Mouse (Mus musculus) intestine, postnatal 0 days (tissue): ENCODE measurements around the gene Serpinh1. TPM values are rescaled to one million over a fixed set of nuclear protein-coding genes. Genes with fewer than 3 reads are reported as not detected.
"Not testable (repeated sequence)": the region's sequence is repeated elsewhere in the genome, so short reads cannot be mapped to it uniquely, and the experiment has no call there.

Experiments
- ATAC-seq: fragments of 200-750 bp; cut with Nextera tagmentation; 2 replicates; pipeline ENCODE4 v1.8.0; 2017; ENCODE audit warnings: mild to moderate bottlenecking, moderate TSS enrichment, moderate library complexity
- H3K27ac ChIP-seq: fragments of 300-500 bp; sonication (generic); 2 replicates; pipeline ENCODE4 v1.5.1; 2014; ENCODE audit warnings: mild to moderate bottlenecking, low read depth, low read length, moderate library complexity
- H3K27me3 ChIP-seq: fragments of 300-500 bp; sonication (generic); replicated peaks from 2 replicates; pipeline ENCODE4 v1.6.1; 2014; ENCODE audit warnings: low read length, mixed read lengths; ENCODE audit not compliant: control insufficient read depth, insufficient read depth
- H3K36me3 ChIP-seq: fragments of 300-500 bp; sonication (generic); 2 replicates; pipeline ENCODE4 v1.6.1; 2014; ENCODE audit warnings: mild to moderate bottlenecking, moderate library complexity; ENCODE audit not compliant: control insufficient read depth, insufficient read depth
- H3K4me1 ChIP-seq: fragments of 300-500 bp; sonication (generic); replicated peaks from 2 replicates; pipeline ENCODE4 v1.6.1; 2014; ENCODE audit warnings: antibody characterized with exemption, low read length, mixed read lengths; ENCODE audit not compliant: control insufficient read depth, insufficient read depth
- H3K4me2 ChIP-seq: fragments of 300-500 bp; sonication (generic); replicated peaks from 2 replicates; pipeline ENCODE4 v1.6.1; 2014; ENCODE audit warnings: low read depth, mild to moderate bottlenecking, moderate library complexity
- H3K4me3 ChIP-seq: fragments of 300-500 bp; sonication (generic); 2 replicates; pipeline ENCODE4 v1.5.1; 2014; ENCODE audit warnings: low read depth, low read length
- H3K9ac ChIP-seq: fragments of 300-500 bp; sonication (generic); 2 replicates; pipeline ENCODE4 v1.6.1; 2014; ENCODE audit warnings: mild to moderate bottlenecking, low read depth, low read length
- H3K9me3 ChIP-seq: fragments of 300-500 bp; sonication (generic); 2 replicates; pipeline ENCODE4 v1.6.1; 2016; ENCODE audit warnings: mixed run types; ENCODE audit not compliant: control insufficient read depth
- CTCF ChIP-seq: sonication (generic); IDR thresholded peaks from 2 replicates; pipeline ENCODE4 v1.5.1; 2016; ENCODE audit warnings: low read depth, mild to moderate bottlenecking, control low read depth, antibody characterized with exemption, moderate library complexity
- WGBS: fragments of 180-500 bp; shearing (Covaris S2); extraction: QIAGEN DNeasy Blood & Tissue Kit; methylation state at CpG from one replicate; pipeline ENCODE4 v1.1.7; 2014; 5-methylcytosine and 5-hydroxymethylcytosine counted together
- polyA plus RNA-seq: library from polyadenylated mRNA; unstranded; fragments of >200 nt; fragmentation: Nextera tagmentation; extraction: Ambion mirVana; gene quantifications from 2 replicates; pipeline ENCODE4 v1.2.1, GENCODE M21; 2015

Serpinh1 gene
- polyA plus RNA-seq, 1 experiment from 2014 or later, result 204 TPM

DNA sequence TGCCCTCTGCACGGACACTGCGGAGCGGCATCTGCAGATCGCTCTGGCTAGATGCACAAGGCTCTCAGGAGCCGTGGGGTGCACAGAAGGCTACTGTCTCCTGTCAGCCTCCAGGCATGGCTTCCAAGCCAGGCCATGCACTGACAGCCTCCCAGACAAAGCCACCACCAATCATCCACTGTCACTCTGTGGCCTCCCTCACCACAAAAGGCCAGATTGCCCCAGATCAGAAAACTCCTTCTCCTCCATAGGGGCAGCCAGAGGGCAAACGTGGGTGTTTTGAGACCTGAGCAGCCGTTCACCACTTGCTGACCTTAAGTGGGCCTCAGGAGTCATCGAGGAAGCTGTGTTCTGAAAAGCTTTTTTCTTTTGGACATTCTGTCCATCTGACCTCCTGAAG is 25.8 kb upstream of the Serpinh1 start:
- no peak for ATAC-seq
- H3K36me3 ChIP-seq, result no peaks in the 10 kb centered on the region
- TF ChIP-seq CTCF, result no peak
- no peak overlapping the region for H3K9ac ChIP-seq
- no peak overlapping the region for H3K4me3 ChIP-seq
- peaks cover 11% of the 10 kb centered on the region; the same call in 1 of the 2 replicates for H3K4me1 ChIP-seq
- no peak overlapping the region for H3K4me2 ChIP-seq
- H3K27ac ChIP-seq, result no peak overlapping the region
- H3K9me3 ChIP-seq, result no peaks in the 10 kb centered on the region
- H3K27me3 ChIP-seq, result no peaks in the 10 kb centered on the region
- WGBS, result 77% methylated on average over 8 of the region's 8 CpGs

DNA sequence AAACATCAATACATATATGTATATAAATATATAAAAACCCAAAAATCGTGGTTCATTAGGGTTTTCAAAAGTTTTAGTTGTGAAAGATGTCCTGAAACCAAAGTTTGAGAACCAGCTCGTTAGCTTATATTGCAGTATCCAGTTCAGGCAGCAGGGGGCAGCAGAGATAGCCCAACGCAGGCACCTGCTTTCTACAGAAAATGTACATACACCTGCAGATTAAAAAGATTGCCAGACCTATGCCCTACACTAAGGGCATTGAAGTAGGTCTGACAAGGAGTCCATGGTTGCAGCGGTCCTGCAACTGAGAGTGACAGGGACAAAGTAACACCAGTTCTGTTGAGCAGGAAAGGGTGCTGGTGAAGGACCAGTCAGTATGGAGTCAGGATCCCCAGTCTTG is 22.4 kb upstream of the Serpinh1 start:
- no peak overlapping the region for H3K27ac ChIP-seq
- no peaks in the 10 kb centered on the region for H3K4me1 ChIP-seq
- no peaks in the 10 kb centered on the region for H3K36me3 ChIP-seq
- TF ChIP-seq CTCF, result peak; percentile 91
- 5% methylated on average over 4 of the region's 4 CpGs for WGBS
- no peaks in the 10 kb centered on the region for H3K9me3 ChIP-seq
- 0 out of 2 replicates have a peak, but pooled peaks have one; percentile 32 for ATAC-seq
- no peak overlapping the region for H3K4me3 ChIP-seq
- no peak overlapping the region for H3K9ac ChIP-seq
- no peaks in the 10 kb centered on the region for H3K27me3 ChIP-seq
- H3K4me2 ChIP-seq, result no peak overlapping the region

DNA sequence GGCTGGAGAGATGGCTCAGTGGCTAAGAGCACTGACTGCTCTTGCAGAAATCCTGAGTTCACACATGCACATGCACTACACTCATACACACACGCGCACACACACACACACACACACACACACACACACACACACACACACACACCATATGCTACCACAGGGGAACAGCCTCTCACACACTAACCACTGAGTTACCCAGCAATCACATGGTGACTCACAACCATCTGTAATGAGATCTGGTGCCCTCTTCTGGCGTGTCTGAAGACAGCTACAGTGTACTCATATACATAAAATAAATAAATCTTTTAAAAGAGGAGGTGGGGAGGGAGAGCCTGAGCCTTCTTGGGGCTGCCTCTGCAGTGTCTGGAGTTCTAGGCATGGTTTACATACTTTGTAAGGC is 21.3 kb upstream of the Serpinh1 start:
- H3K4me2 ChIP-seq, H3K9me3 ChIP-seq, ATAC-seq, H3K27me3 ChIP-seq, H3K36me3 ChIP-seq, H3K9ac ChIP-seq, H3K4me3 ChIP-seq, H3K27ac ChIP-seq, H3K4me1 ChIP-seq: not testable (repeated sequence)
- 41% methylated on average over 3 of the region's 3 CpGs for WGBS
- TF ChIP-seq CTCF, result peak; percentile 65

DNA sequence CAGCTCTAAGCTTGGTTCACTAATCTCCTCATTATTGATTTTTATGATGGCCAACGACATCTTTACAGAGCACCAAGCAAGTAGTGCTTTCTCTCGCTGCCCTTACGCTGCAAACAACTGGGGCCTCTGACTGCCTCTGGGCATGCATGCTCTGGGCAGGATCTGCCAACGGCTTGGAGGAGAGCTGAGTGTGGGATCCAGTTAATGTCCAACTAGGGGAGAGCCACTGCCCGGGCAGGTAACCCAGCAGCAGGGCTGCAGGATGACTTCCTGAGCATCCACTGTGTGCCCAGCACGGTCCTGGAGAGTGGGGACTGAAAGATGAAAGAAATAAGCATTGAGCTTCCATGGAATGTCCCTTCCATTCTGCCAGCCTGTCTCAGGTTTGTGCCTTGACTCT is 13.7 kb upstream of the Serpinh1 start:
- Histone ChIP-seq H3K4me2 (no peak overlapping the region), H3K36me3 (no peaks in the 10 kb centered on the region), H3K4me3 (no peak overlapping the region), H3K27me3 (no peaks in the 10 kb centered on the region), H3K27ac (no peak overlapping the region), H3K9me3 (no peaks in the 10 kb centered on the region), H3K4me1 (no peaks in the 10 kb centered on the region), H3K9ac (no peak overlapping the region)
- no peak for ATAC-seq
- WGBS, result 43% methylated on average over 6 of the region's 6 CpGs
- TF ChIP-seq CTCF, result no peak

DNA sequence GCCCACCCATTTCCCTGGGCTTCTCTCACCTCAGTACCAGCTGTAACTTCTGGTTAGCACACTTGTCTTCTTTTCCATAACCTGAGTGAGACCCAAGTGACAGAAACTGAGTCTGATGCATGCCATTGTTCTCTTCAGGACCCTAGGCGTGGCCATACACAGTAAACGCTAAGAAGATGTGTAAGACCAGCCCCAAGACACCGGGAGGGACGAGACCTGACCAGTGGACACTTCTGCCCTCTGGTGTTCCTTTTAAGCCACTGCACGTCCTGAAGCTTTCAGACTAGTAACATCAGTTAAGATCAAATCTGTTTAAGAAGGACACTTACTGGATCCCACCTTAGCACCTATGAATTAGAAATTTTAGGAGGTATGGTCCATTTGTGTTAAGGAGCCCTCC is 12.0 kb upstream of the Serpinh1 start:
- Histone ChIP-seq H3K36me3 (no peaks in the 10 kb centered on the region), H3K27me3 (no peaks in the 10 kb centered on the region), H3K9me3 (no peaks in the 10 kb centered on the region), H3K4me2 (no peak overlapping the region), H3K9ac (no peak overlapping the region), H3K4me1 (no peaks in the 10 kb centered on the region), H3K4me3 (no peak overlapping the region), H3K27ac (no peak overlapping the region)
- 0% methylated on average over 5 of the region's 5 CpGs for WGBS
- peak; percentile 97 for TF ChIP-seq CTCF
- ATAC-seq, result no peak

DNA sequence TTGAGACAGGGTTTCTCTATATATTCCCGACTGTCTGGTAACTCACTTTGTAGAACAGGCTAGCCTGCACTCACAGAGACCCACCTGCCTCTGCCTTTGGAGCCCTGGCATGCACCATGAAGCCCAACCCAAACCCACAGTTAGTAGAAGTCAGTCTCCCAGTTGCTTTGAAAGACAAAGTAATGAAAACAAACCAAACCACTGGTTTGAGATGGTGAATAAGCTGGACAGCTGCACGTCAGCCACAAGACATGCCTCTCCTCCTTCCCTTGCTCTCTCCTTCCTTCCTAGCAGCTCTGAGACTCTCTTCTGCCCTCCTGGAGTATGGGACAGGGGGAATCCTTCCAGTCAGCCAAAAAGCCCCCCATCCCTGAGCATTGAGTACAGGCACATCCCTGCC is 9.1 kb upstream of the Serpinh1 start:
- Histone ChIP-seq H3K27me3 (no peaks in the 10 kb centered on the region), H3K4me1 (peaks cover 5% of the 10 kb centered on the region; the same call in 1 of the 2 replicates), H3K9me3 (no peaks in the 10 kb centered on the region), H3K36me3 (no peaks in the 10 kb centered on the region), H3K4me3 (no peak overlapping the region), H3K9ac (no peak overlapping the region), H3K4me2 (no peak overlapping the region), H3K27ac (no peak overlapping the region)
- no peak for TF ChIP-seq CTCF
- ATAC-seq, result no peak
- 90% methylated on average over 2 of the region's 2 CpGs for WGBS
